Mouse (Mus musculus): Measurements from ENCODE around the gene Tnc. TPM values are rescaled to one million over a fixed set of nuclear protein-coding genes. Genes with fewer than 3 reads are reported as not detected.

Gene Tnc
- polyA plus RNA-seq, 1 experiment from 2014 or later = 5.2 TPM

DNA sequence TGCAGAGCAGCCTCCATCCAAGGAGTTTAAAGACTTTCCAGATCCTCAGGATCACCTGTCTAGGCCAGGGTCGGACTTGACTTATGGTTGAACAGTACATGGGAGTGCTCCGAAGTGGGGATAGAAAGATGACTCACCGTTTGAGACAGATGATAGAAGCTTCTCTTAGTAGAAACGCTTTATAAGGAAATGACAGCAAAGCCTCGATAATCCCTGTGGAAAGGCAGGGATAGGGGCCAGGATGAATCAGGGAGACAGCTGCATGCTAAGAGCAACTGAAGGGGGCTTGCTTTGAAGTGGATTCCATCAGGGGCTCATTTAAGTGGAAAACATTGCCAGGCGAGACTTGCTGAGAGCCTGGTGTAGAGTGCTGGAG lies 12.0 kb upstream of the Tnc start:
- Histone ChIP-seq H3K4me2 (no peak overlapping the region), H3K27me3 (no peaks in the 10 kb centered on the region), H3K27ac (no peak overlapping the region), H3K9ac (no peak overlapping the region), H3K4me1 (no peaks in the 10 kb centered on the region), H3K4me3 (no peak overlapping the region), H3K36me3 (ENCODE audit: poor library complexity, severe bottlenecking) (no peaks in the 10 kb centered on the region), H3K9me3 (replicated peaks) (no peaks in the 10 kb centered on the region)
- ATAC-seq = no peak
- 61% methylated on average over 6 of the region's 6 CpGs for WGBS

DNA sequence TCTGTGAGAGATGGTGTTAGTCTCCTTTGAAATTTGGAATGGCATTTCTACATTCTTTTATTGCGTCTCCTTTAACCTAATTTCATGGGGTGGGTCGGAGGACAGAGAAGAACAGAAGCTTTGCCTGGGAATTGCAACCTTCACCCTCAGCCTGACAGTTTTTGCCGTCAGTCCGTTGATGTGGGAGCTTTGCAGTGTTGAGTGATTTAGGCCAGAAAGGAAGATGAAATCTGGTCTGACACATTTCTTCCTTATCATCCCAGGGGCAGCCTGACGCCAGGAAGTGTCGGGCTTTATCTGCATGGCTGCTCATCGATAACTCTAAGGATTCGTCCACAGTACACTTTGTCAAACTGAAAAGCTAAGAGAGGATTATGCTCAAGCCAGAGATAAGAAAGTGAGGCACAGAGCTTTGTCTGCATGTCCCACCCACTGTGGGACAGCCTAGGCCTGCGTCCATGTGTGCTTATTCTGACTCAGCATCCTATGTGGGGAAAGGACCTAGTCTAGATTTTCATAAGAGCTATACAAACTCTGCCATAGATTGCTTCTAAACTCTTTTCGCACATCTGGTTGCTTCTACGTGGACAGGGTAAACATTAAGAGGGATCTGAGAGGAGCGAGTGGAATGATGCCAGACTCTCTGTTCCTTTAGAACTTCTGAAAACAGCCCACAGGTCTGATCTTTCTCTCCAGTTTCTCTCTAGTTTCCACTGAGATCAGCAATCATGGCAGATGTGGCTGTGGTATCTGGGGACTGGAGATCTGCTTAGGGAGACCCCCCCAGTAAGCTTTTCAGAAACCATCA lies 11.4 kb upstream of the Tnc start:
- H3K27ac ChIP-seq = no peak overlapping the region
- ATAC-seq = no peak
- H3K9ac ChIP-seq = no peak overlapping the region
- H3K4me2 ChIP-seq = no peak overlapping the region
- no peak overlapping the region for H3K4me3 ChIP-seq
- H3K4me1 ChIP-seq = no peaks in the 10 kb centered on the region
- H3K36me3 ChIP-seq (ENCODE audit: poor library complexity, severe bottlenecking) = no peaks in the 10 kb centered on the region
- WGBS = 66% methylated on average over 12 of the region's 12 CpGs
- no peaks in the 10 kb centered on the region for H3K27me3 ChIP-seq
- no peaks in the 10 kb centered on the region for H3K9me3 ChIP-seq (replicated peaks)

DNA sequence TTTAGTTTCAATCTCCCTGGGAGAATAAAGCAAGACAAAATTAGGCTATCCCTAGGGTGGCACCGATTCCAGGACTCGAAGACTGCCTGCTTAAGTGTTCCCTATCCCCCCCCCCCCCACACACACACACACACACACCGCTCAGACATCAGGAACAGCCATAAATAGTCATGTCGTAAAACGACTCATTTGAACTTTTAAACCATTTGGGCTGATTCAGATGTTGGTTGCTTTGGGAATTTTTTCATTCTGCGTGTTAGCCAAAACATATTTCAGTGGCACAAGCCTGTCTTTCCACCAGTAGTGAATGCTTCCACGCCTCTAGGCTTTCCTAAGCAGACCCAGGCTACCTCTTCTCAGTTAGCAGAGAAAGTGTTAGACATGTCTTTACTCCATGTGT lies 1.4 kb upstream of the Tnc start:
- Histone ChIP-seq H3K27ac (no peak overlapping the region), H3K4me3 (no peak overlapping the region), H3K27me3 (peaks cover 14% of the 10 kb centered on the region; the same call in 1 of the 2 replicates), H3K9me3 (replicated peaks) (no peaks in the 10 kb centered on the region), H3K4me1 (peaks cover 14% of the 10 kb centered on the region), H3K4me2 (no peak overlapping the region), H3K9ac (no peak overlapping the region), H3K36me3 (ENCODE audit: poor library complexity, severe bottlenecking) (no peaks in the 10 kb centered on the region)
- ATAC-seq = no peak
- WGBS = 76% methylated on average over 7 of the region's 7 CpGs

DNA sequence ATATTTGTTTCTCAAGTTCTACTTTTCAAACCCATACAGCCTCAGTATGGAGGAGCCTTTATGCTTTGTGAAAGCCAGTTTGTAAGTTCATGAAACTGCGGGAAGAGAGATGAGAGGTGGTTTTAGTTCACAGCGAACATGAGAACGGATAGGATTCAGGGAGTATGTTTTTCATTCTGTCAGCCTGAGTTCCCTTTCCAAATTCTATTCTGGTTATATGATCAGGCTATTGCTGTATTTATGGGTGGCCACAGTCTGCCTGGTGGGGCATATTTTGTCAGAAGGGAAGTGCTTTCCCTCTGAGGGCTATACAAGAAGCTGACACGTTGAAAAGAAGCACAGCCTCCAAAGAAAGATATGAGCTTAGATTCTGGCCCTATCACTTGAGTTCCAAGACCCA lies 2.9 kb downstream of the Tnc start:
- WGBS = 87% methylated on average over 4 of the region's 4 CpGs
- no peak overlapping the region for H3K27ac ChIP-seq
- no peaks in the 10 kb centered on the region for H3K9me3 ChIP-seq (replicated peaks)
- H3K9ac ChIP-seq = no peak overlapping the region
- H3K27me3 ChIP-seq = peaks cover 14% of the 10 kb centered on the region; the same call in 1 of the 2 replicates
- no peaks in the 10 kb centered on the region for H3K36me3 ChIP-seq (ENCODE audit: poor library complexity, severe bottlenecking)
- ATAC-seq = no peak
- H3K4me2 ChIP-seq = no peak overlapping the region
- H3K4me1 ChIP-seq = peaks cover 14% of the 10 kb centered on the region
- H3K4me3 ChIP-seq = no peak overlapping the region

DNA sequence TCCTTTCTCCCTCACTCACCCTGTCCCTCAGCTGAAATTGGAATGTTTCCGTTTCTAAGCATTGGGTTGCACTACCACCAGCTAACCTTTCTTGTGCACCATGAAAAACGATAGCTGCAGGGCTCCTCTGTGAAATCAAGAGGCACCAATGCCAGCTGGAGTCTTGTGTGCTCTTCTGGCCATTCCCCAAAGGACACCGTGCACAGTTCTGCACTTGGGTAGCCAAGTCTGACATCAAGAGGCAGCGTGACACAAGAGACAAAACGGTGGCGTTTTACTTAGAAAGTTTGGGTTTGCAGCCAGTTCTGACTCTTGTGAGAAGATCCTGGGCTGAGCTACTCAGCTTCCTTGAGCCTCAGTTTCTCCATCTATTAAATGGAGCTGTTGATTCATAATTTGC lies 3.4 kb downstream of the Tnc start:
- no peak for ATAC-seq
- H3K36me3 ChIP-seq (ENCODE audit: poor library complexity, severe bottlenecking) = no peaks in the 10 kb centered on the region
- no peak overlapping the region for H3K9ac ChIP-seq
- no peak overlapping the region for H3K4me3 ChIP-seq
- H3K27ac ChIP-seq = no peak overlapping the region
- 84% methylated on average over 6 of the region's 6 CpGs for WGBS
- H3K4me2 ChIP-seq = no peak overlapping the region
- H3K9me3 ChIP-seq (replicated peaks) = no peaks in the 10 kb centered on the region
- H3K27me3 ChIP-seq = peaks cover 14% of the 10 kb centered on the region; the same call in 1 of the 2 replicates
- peaks cover 14% of the 10 kb centered on the region for H3K4me1 ChIP-seq

GRCm38 (mm10) chr4:64039091-64039490 lies 7.7 kb downstream of the Tnc start:
- no peak overlapping the region for H3K4me3 ChIP-seq
- H3K27ac ChIP-seq = no peak overlapping the region
- H3K9ac ChIP-seq = no peak overlapping the region
- 81% methylated on average over 2 of the region's 2 CpGs for WGBS
- no peaks in the 10 kb centered on the region for H3K9me3 ChIP-seq (replicated peaks)
- no peak overlapping the region for H3K4me2 ChIP-seq
- ATAC-seq = no peak
- no peaks in the 10 kb centered on the region for H3K27me3 ChIP-seq
- H3K36me3 ChIP-seq (ENCODE audit: poor library complexity, severe bottlenecking) = no peaks in the 10 kb centered on the region
- no peaks in the 10 kb centered on the region for H3K4me1 ChIP-seq

DNA sequence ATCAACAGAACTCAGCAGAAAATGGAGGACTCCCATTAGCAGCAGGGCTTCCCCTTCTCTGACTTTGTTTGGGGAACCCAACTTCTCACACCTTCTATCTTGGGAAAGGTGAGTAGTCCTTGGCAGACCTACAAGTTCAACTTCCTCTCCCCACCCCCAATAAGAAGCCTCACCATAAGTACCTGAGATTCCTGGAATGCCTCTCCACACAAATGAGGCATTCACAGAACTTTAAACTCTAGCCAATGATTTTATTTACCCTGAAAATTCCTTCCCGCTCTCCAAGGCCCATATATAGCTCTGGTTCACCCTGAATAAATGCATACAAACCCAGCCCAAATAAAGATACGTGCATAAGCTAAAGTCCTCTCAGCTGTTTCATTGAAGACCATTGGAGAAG lies 9.3 kb downstream of the Tnc start:
- H3K4me2 ChIP-seq = no peak overlapping the region
- no peaks in the 10 kb centered on the region for H3K36me3 ChIP-seq (ENCODE audit: poor library complexity, severe bottlenecking)
- no peaks in the 10 kb centered on the region for H3K4me1 ChIP-seq
- no peaks in the 10 kb centered on the region for H3K9me3 ChIP-seq (replicated peaks)
- no peak for ATAC-seq
- no peaks in the 10 kb centered on the region for H3K27me3 ChIP-seq
- no peak overlapping the region for H3K4me3 ChIP-seq
- 90% methylated on average over 2 of the region's 2 CpGs for WGBS
- H3K27ac ChIP-seq = no peak overlapping the region
- H3K9ac ChIP-seq = no peak overlapping the region

GRCm38 (mm10) chr4:64034724-64035123 lies 12.1 kb downstream of the Tnc start:
- H3K4me1 ChIP-seq = no peaks in the 10 kb centered on the region
- no peak overlapping the region for H3K9ac ChIP-seq
- H3K9me3 ChIP-seq (replicated peaks) = no peaks in the 10 kb centered on the region
- no peaks in the 10 kb centered on the region for H3K27me3 ChIP-seq
- no peak overlapping the region for H3K4me2 ChIP-seq
- no peaks in the 10 kb centered on the region for H3K36me3 ChIP-seq (ENCODE audit: poor library complexity, severe bottlenecking)
- no peak overlapping the region for H3K27ac ChIP-seq
- WGBS = 84% methylated on average over 1 of the region's 1 CpGs
- no peak overlapping the region for H3K4me3 ChIP-seq
- no peak for ATAC-seq

DNA sequence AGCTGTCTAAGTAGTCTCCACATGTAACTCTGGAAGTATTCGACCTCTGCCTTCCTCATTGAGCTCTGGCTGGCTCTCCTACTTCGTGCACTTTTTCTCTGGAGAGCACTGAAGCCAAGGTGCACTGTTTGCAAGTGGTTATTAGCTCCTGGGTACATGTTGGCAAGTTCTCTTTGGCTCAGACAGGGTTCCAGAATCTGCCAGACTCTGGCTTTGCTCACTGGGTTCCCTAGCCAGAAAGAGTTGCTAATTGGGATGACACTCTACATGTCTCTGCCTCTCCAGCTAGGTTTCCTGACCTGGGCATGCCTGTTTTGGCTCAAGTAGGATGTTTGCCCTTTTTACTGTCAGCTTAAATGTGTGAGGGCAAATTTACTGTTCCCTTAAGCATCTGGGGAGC lies 13.6 kb downstream of the Tnc start:
- Histone ChIP-seq H3K4me3 (no peak overlapping the region), H3K36me3 (ENCODE audit: poor library complexity, severe bottlenecking) (no peaks in the 10 kb centered on the region), H3K9ac (no peak overlapping the region), H3K27ac (no peak overlapping the region), H3K4me2 (no peak overlapping the region), H3K9me3 (replicated peaks) (no peaks in the 10 kb centered on the region), H3K4me1 (no peaks in the 10 kb centered on the region), H3K27me3 (no peaks in the 10 kb centered on the region)
- ATAC-seq = no peak
- 67% methylated on average over 2 of the region's 2 CpGs for WGBS

DNA sequence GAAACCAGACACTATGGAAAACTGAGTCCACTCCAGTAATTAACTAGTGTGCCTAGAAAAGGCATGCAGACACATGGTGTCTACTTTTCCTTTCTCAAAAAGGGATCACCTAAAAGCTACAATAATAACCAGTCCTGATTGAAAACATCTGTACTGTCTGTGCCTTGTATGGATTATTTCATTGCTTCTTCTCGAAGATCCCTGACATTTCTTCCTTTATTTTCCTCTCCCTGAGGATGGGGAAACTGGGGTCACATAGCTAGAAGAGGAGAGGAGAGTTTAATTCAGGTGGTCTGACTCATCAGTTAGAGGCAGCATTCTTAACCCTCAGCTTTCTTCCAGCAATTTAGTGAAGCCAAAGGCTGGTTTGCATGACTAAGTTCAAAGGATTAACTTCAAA lies 17.3 kb downstream of the Tnc start:
- Histone ChIP-seq H3K4me1 (no peaks in the 10 kb centered on the region), H3K27ac (no peak overlapping the region), H3K27me3 (no peaks in the 10 kb centered on the region), H3K36me3 (ENCODE audit: poor library complexity, severe bottlenecking) (no peaks in the 10 kb centered on the region), H3K9me3 (replicated peaks) (no peaks in the 10 kb centered on the region), H3K9ac (no peak overlapping the region), H3K4me3 (no peak overlapping the region), H3K4me2 (no peak overlapping the region)
- ATAC-seq = no peak
- 52% methylated on average over 1 of the region's 1 CpGs for WGBS

DNA sequence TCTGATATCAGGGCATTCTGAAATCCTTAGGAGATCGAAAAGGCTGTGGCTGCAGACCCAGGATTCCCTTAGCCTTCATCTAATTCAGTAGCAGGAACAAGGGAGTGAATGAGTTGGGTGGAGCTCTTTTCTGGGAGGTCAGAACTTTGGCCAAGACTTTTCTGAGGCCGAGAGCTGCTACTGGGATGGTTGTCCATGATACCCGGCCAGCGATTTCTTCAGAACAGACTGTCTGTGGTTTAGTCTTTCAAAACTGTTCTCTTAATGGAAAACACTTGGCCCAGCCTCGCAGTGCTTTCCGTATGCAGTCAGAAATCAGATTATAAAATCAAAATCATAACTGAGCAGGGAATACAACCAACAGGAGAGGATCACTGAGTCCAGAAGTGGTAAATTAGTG lies 21.2 kb downstream of the Tnc start:
- no peaks in the 10 kb centered on the region for H3K27me3 ChIP-seq
- no peaks in the 10 kb centered on the region for H3K36me3 ChIP-seq (ENCODE audit: poor library complexity, severe bottlenecking)
- no peak for ATAC-seq
- no peaks in the 10 kb centered on the region for H3K4me1 ChIP-seq
- H3K9me3 ChIP-seq (replicated peaks) = no peaks in the 10 kb centered on the region
- H3K27ac ChIP-seq = no peak overlapping the region
- H3K9ac ChIP-seq = no peak overlapping the region
- H3K4me2 ChIP-seq = no peak overlapping the region
- no peak overlapping the region for H3K4me3 ChIP-seq
- 92% methylated on average over 6 of the region's 6 CpGs for WGBS

- Histone ChIP-seq H3K4me1 (no peaks in the 10 kb centered on the region), H3K9me3 (replicated peaks) (no peaks in the 10 kb centered on the region), H3K9ac (no peak overlapping the region), H3K27me3 (no peaks in the 10 kb centered on the region), H3K4me3 (no peak overlapping the region), H3K36me3 (ENCODE audit: poor library complexity, severe bottlenecking) (no peaks in the 10 kb centered on the region), H3K4me2 (no peak overlapping the region), H3K27ac (no peak overlapping the region)
- ATAC-seq = no peak
- 55% methylated on average over 4 of the region's 4 CpGs for WGBS
Observed at GRCm38 (mm10) chr4:64024041-64024779, 22.6 kb downstream of the Tnc start.

Measured in forebrain, embryonic 13.5 days (tissue).